Mouse (Mus musculus) megakaryocyte, embryonic 14.5 days (primary cell): ENCODE measurements around the gene Nup160. TPM values are rescaled to one million over a fixed set of nuclear protein-coding genes. Genes with fewer than 3 reads are reported as not detected.
A peak's percentile ranks its signal among the peaks of the same experiment; 100 is the strongest.

Source experiments
- H3K27me3 ChIP-seq: replicated peaks from 2 replicates; pipeline ENCODE3; 2012; ENCODE audit warnings: inconsistent platforms
- H3K36me3 ChIP-seq: replicated peaks from 2 replicates; pipeline ENCODE3; 2012; ENCODE audit warnings: low read length, inconsistent platforms, mixed read lengths
- H3K4me1 ChIP-seq: 2 replicates; pipeline ENCODE4 v1.6.1; 2012; ENCODE audit warnings: inconsistent platforms
- H3K4me3 ChIP-seq: replicated peaks from 2 replicates; pipeline ENCODE3; 2012; ENCODE audit warnings: moderate library complexity, mild to moderate bottlenecking, inconsistent platforms
- H3K9me3 ChIP-seq: 2 replicates; pipeline ENCODE4 v1.6.1; 2012; ENCODE audit warnings: inconsistent platforms
- FLI1 ChIP-seq: IDR thresholded peaks from 2 replicates; pipeline ENCODE4 v1.6.1; 2012; ENCODE audit warnings: low read length, inconsistent platforms, mixed read lengths
- GATA1 ChIP-seq: IDR thresholded peaks from 3 replicates; pipeline ENCODE4 v1.6.1; 2012; ENCODE audit warnings: mixed read lengths, low read length, inconsistent platforms, borderline replicate concordance
- polyA plus RNA-seq: library from polyadenylated mRNA; stranded (reverse); fragments of >175 nt; gene quantifications from 2 replicates; pipeline ENCODE4 v1.2.3, GENCODE M21; 2012; ENCODE audit warnings: low replicate concordance; ENCODE audit not compliant: insufficient read depth

Nup160 gene
- polyA plus RNA-seq, 1 experiment, result 0.37 TPM

DNA sequence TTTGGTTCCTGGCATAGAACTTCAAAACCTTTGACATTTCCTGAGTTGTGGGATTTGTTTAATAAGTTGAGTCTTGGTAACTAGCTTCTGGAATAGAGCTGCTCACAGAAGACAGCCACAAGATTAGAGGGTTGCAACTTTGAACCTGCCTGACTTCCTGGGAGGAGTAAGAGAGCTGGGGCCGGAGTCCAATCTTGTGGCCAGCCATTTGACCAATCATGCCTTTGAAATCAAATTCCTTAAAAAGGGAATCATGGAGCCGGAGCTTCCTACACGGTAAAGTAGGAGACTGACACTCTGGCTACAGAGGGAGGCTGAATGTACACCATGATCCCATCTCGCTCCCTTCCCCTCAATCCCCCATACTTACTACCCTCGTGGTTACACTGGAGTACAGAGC, 62.9 kb downstream of the Nup160 start:
- TF ChIP-seq FLI1 (no peak), GATA1 (no peak)
- Histone ChIP-seq H3K4me1 (peaks cover 20% of the 10 kb centered on the region), H3K4me3 (no peak overlapping the region), H3K9me3 (no peaks in the 10 kb centered on the region), H3K27me3 (no peaks in the 10 kb centered on the region), H3K36me3 (peaks cover 44% of the 10 kb centered on the region)

DNA sequence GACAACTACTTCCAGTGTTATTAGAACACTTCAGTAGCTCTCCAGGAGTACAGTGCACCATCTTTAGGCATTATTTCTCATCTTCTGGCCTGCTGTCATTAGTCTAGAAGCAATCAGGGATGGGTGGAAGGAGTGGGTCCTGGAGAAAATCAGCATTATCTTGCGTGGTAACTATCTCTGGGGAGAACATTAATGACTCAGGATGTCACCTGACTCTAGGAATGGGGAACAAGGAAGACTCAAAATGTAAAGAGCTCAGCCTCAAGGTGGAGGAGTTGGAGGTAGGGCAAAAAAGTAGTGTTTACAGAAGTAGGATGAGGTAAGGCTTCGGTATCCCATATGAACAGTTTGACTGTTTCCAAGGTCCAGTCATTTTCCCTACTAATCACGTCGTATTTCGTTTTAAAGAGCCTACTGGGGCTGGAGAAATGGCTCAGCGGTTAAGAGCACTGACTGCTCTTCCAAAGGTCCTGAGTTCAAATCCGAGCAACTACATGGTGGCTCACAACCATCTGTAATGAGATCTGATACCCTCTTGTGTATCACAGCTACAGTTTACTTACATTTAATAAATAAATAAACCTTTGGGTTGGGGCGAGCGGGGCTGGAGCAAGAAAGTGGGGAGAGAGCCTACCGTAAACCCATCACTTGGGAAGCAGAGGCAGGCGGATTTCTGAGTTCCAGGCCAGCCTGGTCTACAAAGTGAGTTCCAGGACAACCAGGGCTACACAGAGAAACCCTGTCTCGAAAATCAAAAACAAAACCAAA, 67.5 kb downstream of the Nup160 start:
- TF ChIP-seq GATA1, result no peak
- no peak for TF ChIP-seq FLI1
- no peaks in the 10 kb centered on the region for H3K9me3 ChIP-seq

DNA sequence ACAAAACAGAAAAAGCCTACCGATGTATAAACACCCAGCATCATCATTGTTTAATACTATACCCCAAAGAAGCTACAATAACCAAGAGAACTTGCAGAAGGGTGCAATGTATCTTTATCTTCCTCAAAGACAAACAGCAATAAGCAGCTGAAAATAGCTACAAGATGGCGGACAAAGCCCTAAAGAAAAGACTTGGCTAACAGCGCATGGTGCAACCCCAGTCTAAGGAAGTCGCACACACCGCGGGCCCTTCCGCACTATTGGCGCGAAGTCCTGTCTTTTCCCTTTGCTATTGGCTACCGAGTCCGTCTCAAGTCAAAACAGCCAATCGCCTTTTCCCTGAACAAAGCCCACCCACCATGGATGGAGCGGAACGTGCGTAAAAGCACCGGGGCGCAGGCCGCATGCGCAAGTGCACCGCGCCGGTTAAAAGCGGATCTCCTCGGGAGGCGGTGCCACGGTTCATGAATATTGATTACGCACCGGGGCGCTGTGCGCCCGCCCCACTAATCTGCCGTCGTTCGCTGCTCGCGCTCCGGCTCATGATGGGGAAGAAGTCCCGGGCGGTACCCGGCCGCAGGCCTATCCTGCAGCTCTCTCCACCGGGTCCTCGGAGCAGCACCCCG, 68.2 kb downstream of the Nup160 start, which contains the start of gene Fnbp4:
Fnbp4 (plus strand) TSS at position 318 of the 626 bp plus-strand sequence.
- Histone ChIP-seq H3K27me3 (no peaks in the 10 kb centered on the region), H3K36me3 (peaks cover 29% of the 10 kb centered on the region), H3K4me3 (peak within 1 kb of the TSS; percentile 95), H3K4me1 (peaks cover 41% of the 10 kb centered on the region), H3K9me3 (no peaks in the 10 kb centered on the region)
- TF ChIP-seq GATA1 (no peak), FLI1 (no peak)

More for the DNA sequence above, 67.5 kb downstream of the Nup160 start:
- Histone ChIP-seq H3K4me1 (peaks cover 39% of the 10 kb centered on the region), H3K36me3 (peaks cover 24% of the 10 kb centered on the region), H3K27me3 (no peaks in the 10 kb centered on the region), H3K4me3 (peak overlapping the region; percentile 95)

- H3K36me3 ChIP-seq, result peaks cover 33% of the 10 kb centered on the region
- H3K4me1 ChIP-seq, result peaks cover 38% of the 10 kb centered on the region
- peak overlapping the region; percentile 95 for H3K4me3 ChIP-seq
- no peaks in the 10 kb centered on the region for H3K9me3 ChIP-seq
- TF ChIP-seq GATA1 (no peak), FLI1 (no peak)
- no peaks in the 10 kb centered on the region for H3K27me3 ChIP-seq
Observed at GRCm38 (mm10) chr2:90745740-90746537, 68.9 kb downstream of the Nup160 start.

DNA sequence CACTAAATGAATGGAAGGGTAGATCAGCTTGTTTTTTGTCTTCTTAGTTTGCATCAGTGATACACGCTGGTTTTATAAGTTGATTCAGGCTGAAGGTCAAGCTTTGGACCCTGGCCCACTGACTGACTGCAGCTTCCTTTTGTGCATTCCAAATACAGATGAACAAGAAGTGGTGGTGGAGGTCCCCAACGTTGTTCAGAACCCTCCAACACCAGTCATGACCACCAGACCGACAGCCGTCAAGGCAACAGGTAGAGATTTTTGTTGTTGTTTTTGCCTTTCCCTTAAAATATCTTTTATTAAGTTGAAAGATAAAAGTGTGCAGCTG, 69.5 kb downstream of the Nup160 start:
- TF ChIP-seq GATA1 (no peak), FLI1 (no peak)
- peak overlapping the region; percentile 95 for H3K4me3 ChIP-seq
- no peaks in the 10 kb centered on the region for H3K9me3 ChIP-seq
- H3K27me3 ChIP-seq, result no peaks in the 10 kb centered on the region
- peaks cover 39% of the 10 kb centered on the region for H3K36me3 ChIP-seq
- H3K4me1 ChIP-seq, result peaks cover 43% of the 10 kb centered on the region

- H3K4me3 ChIP-seq, result peak overlapping the region; percentile 95
- no peaks in the 10 kb centered on the region for H3K9me3 ChIP-seq
- H3K27me3 ChIP-seq, result no peaks in the 10 kb centered on the region
- peaks cover 40% of the 10 kb centered on the region for H3K36me3 ChIP-seq
- peaks cover 43% of the 10 kb centered on the region for H3K4me1 ChIP-seq
- no peak for TF ChIP-seq GATA1
- TF ChIP-seq FLI1, result no peak
Observed at GRCm38 (mm10) chr2:90747131-90747530, 70.1 kb downstream of the Nup160 start.

DNA sequence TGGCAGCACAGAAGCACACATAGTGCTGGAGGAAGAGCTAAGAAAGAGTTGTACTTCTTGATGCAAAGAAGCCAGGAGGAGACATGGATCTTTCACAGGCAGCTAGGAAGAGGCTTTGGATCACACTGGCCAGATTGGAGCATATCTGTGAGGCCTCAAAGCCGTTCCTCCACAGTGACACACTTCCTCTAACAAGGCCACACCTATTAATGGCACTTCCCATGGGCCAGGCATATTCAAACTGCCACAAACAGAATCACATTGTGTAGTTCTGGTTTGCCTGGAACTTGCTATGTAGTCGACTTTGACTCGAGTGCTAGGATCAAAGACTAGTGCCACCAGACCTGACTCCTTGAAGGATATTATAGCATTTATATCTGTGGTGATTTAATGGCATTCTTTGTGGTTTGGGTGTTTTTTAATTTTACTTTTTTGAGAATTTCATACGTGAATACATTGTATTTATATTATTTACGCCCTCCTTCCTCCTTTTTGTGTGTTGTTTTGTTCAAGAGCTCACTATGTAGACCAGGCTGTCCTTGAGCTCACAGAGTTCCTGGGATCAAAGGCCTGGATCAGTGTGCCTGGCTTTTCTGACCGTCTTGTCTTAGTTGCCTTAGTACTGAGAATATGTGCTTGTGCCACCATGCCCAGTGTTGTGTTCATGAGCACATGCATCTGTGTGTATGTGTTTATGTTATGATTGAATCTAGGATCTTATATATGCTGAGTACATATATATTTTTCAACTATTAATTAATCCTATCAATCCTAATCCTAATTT, 72.9 kb downstream of the Nup160 start:
- Histone ChIP-seq H3K9me3 (no peaks in the 10 kb centered on the region), H3K36me3 (peaks cover 66% of the 10 kb centered on the region), H3K27me3 (no peaks in the 10 kb centered on the region), H3K4me1 (peaks cover 37% of the 10 kb centered on the region), H3K4me3 (peak overlapping the region; percentile 51)
- TF ChIP-seq FLI1 (no peak), GATA1 (no peak)

- Histone ChIP-seq H3K27me3 (no peaks in the 10 kb centered on the region), H3K4me1 (peaks cover 24% of the 10 kb centered on the region), H3K36me3 (peaks cover 88% of the 10 kb centered on the region), H3K9me3 (no peaks in the 10 kb centered on the region), H3K4me3 (no peak overlapping the region)
- TF ChIP-seq FLI1 (no peak), GATA1 (no peak)
Observed at GRCm38 (mm10) chr2:90753565-90753964, 76.5 kb downstream of the Nup160 start.

- H3K4me1 ChIP-seq, result peaks cover 17% of the 10 kb centered on the region
- peaks cover 89% of the 10 kb centered on the region for H3K36me3 ChIP-seq
- no peaks in the 10 kb centered on the region for H3K9me3 ChIP-seq
- H3K27me3 ChIP-seq, result no peaks in the 10 kb centered on the region
- no peak overlapping the region for H3K4me3 ChIP-seq
- TF ChIP-seq FLI1 (no peak), GATA1 (no peak)
Observed at GRCm38 (mm10) chr2:90754188-90754587, 77.2 kb downstream of the Nup160 start.
